Comparison of ENCODE assay signal across 29 mouse cellular contexts in genomic region chr3:154082961-154083360, GRCm38 (mm10).
A peak's percentile ranks its signal among the peaks of the same experiment; 100 is the strongest.
DNase-seq lines count a peak whose midpoint lies in the region; ATAC-seq lines count a peak whose summit lies in the region.
"Had no signal": no experiment of that assay in that cellular context is flagged by ENCODE, and none has a peak within 500 bp of the region (broad histone marks: within the 10 kb centered on the region; RNA-seq: fewer than 3 reads in every experiment).

No protein-coding gene starts in this region.

- DNase-seq in forebrain, embryonic 10.5 days (ENCODE audit: extremely low spot score, low spot score), result no peak
- DNase-seq in midbrain, embryonic 14.5 days, result no peak
- DNase-seq in limb, embryonic 10.5 days (ENCODE audit: low spot score), result no peak
- DNase-seq: adrenal gland, postnatal 14 days; cerebellum, adult 18-20 months; cerebellum, postnatal 14 days; gastrocnemius, postnatal 25 days; heart, adult 18-20 months; heart, postnatal 4 days; kidney, adult 8-10 months; kidney, postnatal 14 days; liver, postnatal 0 days; lung, postnatal 4 days; right cerebral cortex, postnatal 4 days; thymus, adult 18-20 months; thymus, postnatal 25 days had no signal

- WGBS in forebrain, embryonic 13.5 days, result 54% methylated on average over 7 of the region's 7 CpGs
- 72% methylated on average over 7 of the region's 7 CpGs for WGBS in forebrain, embryonic 10.5 days
- 73% methylated on average over 7 of the region's 7 CpGs for WGBS in neural tube, embryonic 13.5 days
- WGBS in neural tube, embryonic 15.5 days, result 73% methylated on average over 7 of the region's 7 CpGs
- 49% methylated on average over 7 of the region's 7 CpGs for WGBS in midbrain, embryonic 14.5 days
- 74% methylated on average over 7 of the region's 7 CpGs for WGBS in limb, embryonic 10.5 days

- no peak overlapping the region for H3K4me3 ChIP-seq in forebrain, embryonic 13.5 days
- H3K4me3 ChIP-seq in forebrain, embryonic 10.5 days, result no peak overlapping the region
- no peak overlapping the region for H3K4me3 ChIP-seq in neural tube, embryonic 13.5 days
- H3K4me3 ChIP-seq in neural tube, embryonic 15.5 days (replicated peaks), result no peak overlapping the region
- H3K4me3 ChIP-seq in midbrain, embryonic 14.5 days (replicated peaks; ENCODE audit: low read depth, low read length), result no peak overlapping the region
- no peak overlapping the region for H3K4me3 ChIP-seq in limb, embryonic 10.5 days
- H3K4me3 ChIP-seq: erythroblast, embryonic 14.5 days; hindbrain, embryonic 13.5 days; liver, embryonic 12.5 days; megakaryocyte, embryonic 14.5 days had no signal

- H3K27ac ChIP-seq in forebrain, embryonic 13.5 days, result peak overlapping the region; percentile 42; the same call in 1 of the 2 replicates
- H3K27ac ChIP-seq in forebrain, embryonic 10.5 days, result no peak overlapping the region
- no peak overlapping the region for H3K27ac ChIP-seq in neural tube, embryonic 13.5 days (replicated peaks)
- no peak overlapping the region for H3K27ac ChIP-seq in neural tube, embryonic 15.5 days (replicated peaks)
- H3K27ac ChIP-seq in midbrain, embryonic 14.5 days (replicated peaks; ENCODE audit: low read depth, low read length), result peak overlapping the region; percentile 42; the same call in 1 of the 2 replicates
- H3K27ac ChIP-seq in limb, embryonic 10.5 days, result no peak overlapping the region
- H3K27ac ChIP-seq: liver, embryonic 12.5 days; stomach, postnatal 0 days had no signal

- ATAC-seq in forebrain, embryonic 13.5 days, result 0 out of 2 replicates have a peak, but pooled peaks have one; percentile 19
- peak; percentile 19; the same call in 1 of the 2 replicates for ATAC-seq in neural tube, embryonic 13.5 days (ENCODE audit: low read depth)
- ATAC-seq in neural tube, embryonic 15.5 days (ENCODE audit: low FRiP score), result no peak
- ATAC-seq in midbrain, embryonic 14.5 days (ENCODE audit: low FRiP score, low TSS enrichment), result no peak
- no peak for ATAC-seq in monocyte, adult 5-6 weeks (replicated peaks; ENCODE audit: insufficient number of reproducible peaks, low FRiP score, low TSS enrichment, poor library complexity, severe bottlenecking)
- ATAC-seq: intestine, embryonic 16.5 days; liver, embryonic 12.5 days; liver, postnatal 0 days; lung, postnatal 0 days; Patski had no signal

- H3K27me3 ChIP-seq in forebrain, embryonic 13.5 days, result no peaks in the 10 kb centered on the region
- no peaks in the 10 kb centered on the region for H3K27me3 ChIP-seq in forebrain, embryonic 10.5 days (ENCODE audit: poor library complexity, severe bottlenecking)
- no peaks in the 10 kb centered on the region for H3K27me3 ChIP-seq in neural tube, embryonic 13.5 days
- no peaks in the 10 kb centered on the region for H3K27me3 ChIP-seq in neural tube, embryonic 15.5 days (replicated peaks)
- no peaks in the 10 kb centered on the region for H3K27me3 ChIP-seq in midbrain, embryonic 14.5 days (ENCODE audit: control insufficient read depth, insufficient read depth, low read length)
- no peaks in the 10 kb centered on the region for H3K27me3 ChIP-seq in limb, embryonic 10.5 days (ENCODE audit: low read depth, poor library complexity, severe bottlenecking)
- H3K27me3 ChIP-seq: hindbrain, embryonic 13.5 days; Patski had no signal

- H3K4me1 ChIP-seq in forebrain, embryonic 13.5 days, result peaks cover 19% of the 10 kb centered on the region
- peaks cover 26% of the 10 kb centered on the region for H3K4me1 ChIP-seq in forebrain, embryonic 10.5 days
- H3K4me1 ChIP-seq in neural tube, embryonic 13.5 days (replicated peaks), result peaks cover 11% of the 10 kb centered on the region
- H3K4me1 ChIP-seq in neural tube, embryonic 15.5 days, result peaks cover 13% of the 10 kb centered on the region
- H3K4me1 ChIP-seq in midbrain, embryonic 14.5 days (ENCODE audit: control insufficient read depth, insufficient read depth, low read length), result peaks cover 22% of the 10 kb centered on the region
- H3K4me1 ChIP-seq in limb, embryonic 10.5 days, result no peaks in the 10 kb centered on the region
- H3K4me1 ChIP-seq: megakaryocyte, embryonic 14.5 days had no signal

- H3K4me2 ChIP-seq in forebrain, embryonic 13.5 days, result no peak overlapping the region
- no peak overlapping the region for H3K4me2 ChIP-seq in neural tube, embryonic 13.5 days
- no peak overlapping the region for H3K4me2 ChIP-seq in neural tube, embryonic 15.5 days
- no peak overlapping the region for H3K4me2 ChIP-seq in midbrain, embryonic 14.5 days (ENCODE audit: low read length)
- H3K4me2 ChIP-seq: heart, embryonic 11.5 days; liver, embryonic 12.5 days had no signal

- no peaks in the 10 kb centered on the region for H3K9me3 ChIP-seq in forebrain, embryonic 13.5 days (replicated peaks)
- no peaks in the 10 kb centered on the region for H3K9me3 ChIP-seq in forebrain, embryonic 10.5 days
- H3K9me3 ChIP-seq in neural tube, embryonic 13.5 days, result no peaks in the 10 kb centered on the region
- no peaks in the 10 kb centered on the region for H3K9me3 ChIP-seq in neural tube, embryonic 15.5 days (replicated peaks)
- H3K9me3 ChIP-seq in midbrain, embryonic 14.5 days (ENCODE audit: control insufficient read depth, low read length), result no peaks in the 10 kb centered on the region
- no peaks in the 10 kb centered on the region for H3K9me3 ChIP-seq in limb, embryonic 10.5 days (replicated peaks)
- H3K9me3 ChIP-seq: hindbrain, embryonic 13.5 days; liver, embryonic 12.5 days had no signal

- H3K9ac ChIP-seq in forebrain, embryonic 13.5 days, result no peak overlapping the region
- H3K9ac ChIP-seq in neural tube, embryonic 13.5 days, result no peak overlapping the region
- no peak overlapping the region for H3K9ac ChIP-seq in neural tube, embryonic 15.5 days (replicated peaks)
- no peak overlapping the region for H3K9ac ChIP-seq in midbrain, embryonic 14.5 days (replicated peaks; ENCODE audit: low read length)
- H3K9ac ChIP-seq: hindbrain, embryonic 13.5 days; liver, embryonic 12.5 days; liver, postnatal 0 days had no signal

- no peaks in the 10 kb centered on the region for H3K36me3 ChIP-seq in forebrain, embryonic 13.5 days (ENCODE audit: poor library complexity, severe bottlenecking)
- no peaks in the 10 kb centered on the region for H3K36me3 ChIP-seq in forebrain, embryonic 10.5 days (replicated peaks)
- no peaks in the 10 kb centered on the region for H3K36me3 ChIP-seq in neural tube, embryonic 13.5 days
- no peaks in the 10 kb centered on the region for H3K36me3 ChIP-seq in neural tube, embryonic 15.5 days
- no peaks in the 10 kb centered on the region for H3K36me3 ChIP-seq in midbrain, embryonic 14.5 days (ENCODE audit: control insufficient read depth, insufficient read depth, low read length)
- no peaks in the 10 kb centered on the region for H3K36me3 ChIP-seq in limb, embryonic 10.5 days
- H3K36me3 ChIP-seq: hindbrain, embryonic 13.5 days; liver, embryonic 12.5 days had no signal

Comparison
In these comparisons a context has a peak if more than half of its experiments do, and no peak if none do; other contexts are left out.
1. ATAC-seq: peak in forebrain, embryonic 13.5 days (single experiment) and neural tube, embryonic 13.5 days (single experiment); none in neural tube, embryonic 15.5 days (single experiment), midbrain, embryonic 14.5 days (single experiment) and monocyte, adult 5-6 weeks (single experiment).
2. H3K27ac ChIP-seq: peak in forebrain, embryonic 13.5 days (single experiment) and midbrain, embryonic 14.5 days (single experiment); none in forebrain, embryonic 10.5 days (single experiment), neural tube, embryonic 13.5 days (single experiment), neural tube, embryonic 15.5 days (single experiment) and limb, embryonic 10.5 days (single experiment).